Comparison of ENCODE assay signal across 1 mouse cellular context in genomic region chr2:180225044-180225761, GRCm38 (mm10).
TF ChIP-seq lines count a peak whose summit lies in the region.

No protein-coding gene starts in this region.

TF ChIP-seq in MEL, 35 proteins besides CTCF, POLR2A, EP300 and RAD21:
- TF ChIP-seq JUND (IDR thresholded peaks at IDR 0.05; ENCODE audit: low read depth, low read length) (no peak), USF1 (IDR thresholded peaks at IDR 0.05; ENCODE audit: low read depth, low read length) (peak; percentile 73), TBP (IDR thresholded peaks at IDR 0.05; ENCODE audit: low read depth, low read length) (no peak), MXI1 (IDR thresholded peaks at IDR 0.05; ENCODE audit: low read depth, low read length) (peak; percentile 44; the same call in 1 of the 2 replicates), ZNF384 (IDR thresholded peaks at IDR 0.05; ENCODE audit: low read depth, low read length) (no peak), CHD2 (IDR thresholded peaks at IDR 0.05; ENCODE audit: low read length) (no peak), MAFK (IDR thresholded peaks at IDR 0.05; ENCODE audit: borderline replicate concordance, low read depth, low read length) (no peak), MEF2A (IDR thresholded peaks at IDR 0.05; ENCODE audit: extremely low read depth, insufficient replicate concordance, low read depth, low read length, poor library complexity, severe bottlenecking) (no peak), NRF1 (IDR thresholded peaks at IDR 0.05; ENCODE audit: insufficient read depth, low read depth, low read length, poor library complexity, severe bottlenecking) (no peak), SIN3A (IDR thresholded peaks at IDR 0.05; ENCODE audit: low read length) (no peak), HCFC1 (IDR thresholded peaks at IDR 0.05; ENCODE audit: low read depth, low read length) (no peak), TAL1 (IDR thresholded peaks at IDR 0.05; ENCODE audit: low read length) (no peak), KAT2A (conservative IDR thresholded peaks at IDR 0.05; ENCODE audit: low read depth, low read length) (no peak), MAX (IDR thresholded peaks at IDR 0.05; ENCODE audit: low read length) (no peak), BHLHE40 (IDR thresholded peaks at IDR 0.05; ENCODE audit: borderline replicate concordance, low read depth, low read length) (peak; percentile 52; the same call in 1 of the 2 replicates)
